Mouse (Mus musculus) duodenum, adult 2 months (tissue): ENCODE results near the gene Tiam2. TPM values are rescaled to one million over a fixed set of nuclear protein-coding genes. Genes with fewer than 3 reads are reported as not detected.

ENCODE experiments used
- polyA plus RNA-seq: library from polyadenylated mRNA; depleted of rRNA; stranded (reverse); fragments of >200 nt; gene quantifications from 2 replicates; pipeline ENCODE4 v1.2.3, GENCODE M21; 2012; ENCODE audit warnings: low replicate concordance; rRNA removed

The Tiam2 gene
- polyA plus RNA-seq, result 1.1 and 1.4 TPM in 2 replicates

DNA sequence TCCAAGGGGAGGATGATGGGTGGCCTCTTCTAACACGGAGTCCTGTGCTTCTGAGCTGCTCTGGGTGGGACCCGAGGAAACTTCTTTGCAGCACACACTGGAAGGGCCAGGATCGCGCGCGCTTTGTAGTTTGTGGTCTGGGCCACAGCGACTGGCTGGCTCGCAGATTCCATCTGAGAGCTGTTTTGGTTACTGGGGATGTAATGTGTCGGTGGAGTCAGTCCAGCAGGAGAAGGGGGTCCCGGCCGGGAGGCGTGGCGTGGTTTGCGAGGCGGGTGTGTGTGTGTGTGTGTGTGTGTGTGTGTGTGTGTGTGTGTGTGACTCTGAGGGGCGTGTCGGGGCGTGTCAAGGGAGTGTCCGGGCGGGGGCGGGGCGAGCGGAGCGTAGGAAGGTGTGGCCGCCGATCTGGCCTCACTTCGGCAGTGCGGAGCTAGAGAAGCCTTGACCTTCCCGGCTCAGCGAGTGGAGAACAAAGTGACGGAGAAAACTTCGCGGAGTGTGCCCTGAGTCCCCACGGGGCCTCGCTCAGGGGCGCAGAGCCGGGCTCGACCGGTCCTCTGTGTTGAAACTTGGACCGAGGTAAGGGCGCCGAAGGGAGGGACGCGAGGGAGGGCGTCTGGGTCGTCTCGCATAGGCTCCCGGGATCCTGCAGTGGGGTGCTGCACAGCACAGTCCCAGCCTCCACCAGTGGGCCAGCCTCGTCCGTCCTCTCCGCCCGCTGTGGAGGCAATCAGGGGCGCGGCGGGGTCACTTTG is at the start of gene Tiam2:
TSS of gene Tiam2 (plus strand) at position 426 of the 755 bp plus-strand sequence.

DNA sequence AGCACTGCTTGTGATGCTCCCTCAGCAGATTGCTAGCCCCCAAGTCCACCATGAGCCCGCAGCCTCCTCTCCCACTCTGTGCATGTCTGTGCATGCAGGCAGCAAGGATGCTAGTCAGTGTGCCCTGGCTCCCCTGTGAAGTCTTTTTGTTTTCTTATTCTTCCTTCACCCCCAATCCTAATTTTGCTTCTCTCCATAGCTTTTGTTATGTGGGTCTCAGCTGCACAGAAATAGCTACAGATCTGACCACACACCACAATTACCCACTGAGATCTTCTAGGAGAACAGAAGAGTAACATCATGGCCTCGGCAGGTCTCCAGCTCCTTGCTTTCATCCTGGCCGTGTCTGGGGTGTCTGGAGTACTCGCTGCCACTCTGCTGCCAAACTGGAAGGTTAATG is 205.9 kb downstream of the Tiam2 start, which contains the start of gene Cldn20:
TSS of gene Cldn20 (plus strand) at position 301 of the 400 bp plus-strand sequence.

DNA sequence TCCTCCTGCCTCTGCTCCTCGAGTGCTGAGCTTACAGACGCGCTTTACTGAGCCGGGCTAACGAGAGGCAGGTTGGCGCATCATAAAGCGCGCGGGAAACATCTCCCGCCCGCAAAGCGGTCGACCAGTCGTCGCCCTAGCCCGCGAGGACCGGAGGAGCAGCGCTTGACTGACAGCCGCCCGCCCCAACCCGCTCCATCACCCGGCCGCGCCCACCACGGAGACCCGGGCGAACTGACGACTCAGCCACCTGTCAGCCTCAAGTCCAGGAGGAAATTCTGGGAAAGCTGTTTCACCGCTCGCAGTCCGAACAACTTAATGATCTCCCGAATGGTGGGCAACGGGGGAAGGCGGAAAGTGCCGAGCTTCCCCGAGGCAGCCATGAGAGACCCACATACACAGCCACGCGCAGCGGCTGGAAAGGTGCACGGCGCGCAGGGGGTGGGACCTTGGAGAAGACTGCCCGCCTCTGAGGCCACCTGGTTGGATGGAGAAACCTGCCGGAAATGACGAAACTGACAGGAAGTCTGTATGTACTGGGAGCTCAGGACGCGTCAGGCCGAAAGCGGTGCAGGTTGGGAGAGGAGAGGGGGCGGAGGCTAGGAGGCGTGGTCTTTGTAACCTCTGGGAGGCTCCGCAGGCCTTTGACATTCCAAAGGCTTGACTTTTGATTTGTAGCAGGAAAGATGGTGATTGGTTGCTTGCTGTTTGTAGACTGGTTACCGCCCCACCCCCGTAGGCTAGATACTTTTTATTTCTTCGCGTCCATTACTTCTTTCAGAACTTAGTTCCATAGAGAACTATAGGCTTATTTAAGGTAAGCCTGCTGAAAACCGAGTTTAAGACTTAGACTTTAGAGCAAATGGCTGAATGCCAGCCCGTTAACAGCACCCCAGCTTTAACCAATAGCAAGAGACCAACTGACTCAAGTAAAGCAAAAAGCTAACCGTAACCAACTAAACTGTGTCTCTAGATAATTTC is 231.2 kb downstream of the Tiam2 start, which contains the start of gene Tfb1m:
TSS of gene Tfb1m (minus strand) at position 451 of the 981 bp plus-strand sequence.

Other genes with a start within 250 kb of the Tiam2 start
- gene Scaf8, start 211.6 kb upstream of the Tiam2 start, polyA plus RNA-seq, result 8.9 and 13.9 TPM in 2 replicates
- gene Cldn20, start 206.0 kb downstream of the Tiam2 start, polyA plus RNA-seq, result 0.16 and 0.25 TPM in 2 replicates
- gene Tfb1m, start 231.2 kb downstream of the Tiam2 start, polyA plus RNA-seq, result 0.14 and 0.56 TPM in 2 replicates